Mouse (Mus musculus) liver, embryonic 13.5 days (tissue): ENCODE data around the gene Olfr223. TPM values are rescaled to one million over a fixed set of nuclear protein-coding genes. Genes with fewer than 3 reads are reported as not detected.

ENCODE experiments used
- ATAC-seq: fragments of 200-750 bp; cut with Nextera tagmentation; 2 replicates; pipeline ENCODE4 v1.8.0; 2017; ENCODE audit warnings: low read depth, mild to moderate bottlenecking, moderate number of reproducible peaks, moderate library complexity
- DNase-seq: peaks from one replicate; pipeline ENCODE4 v3.0.0; 2022
- H3K27ac ChIP-seq: fragments of 300-500 bp; sonication (generic); 2 replicates; pipeline ENCODE4 v1.5.1; 2015; ENCODE audit warnings: moderate library complexity, mild to moderate bottlenecking, inconsistent platforms
- H3K27me3 ChIP-seq: fragments of 300-500 bp; sonication (generic); 2 replicates; pipeline ENCODE4 v1.6.1; 2015; ENCODE audit warnings: mild to moderate bottlenecking, inconsistent platforms
- H3K36me3 ChIP-seq: fragments of 300-500 bp; sonication (generic); 2 replicates; pipeline ENCODE4 v1.6.1; 2015; ENCODE audit warnings: mild to moderate bottlenecking, inconsistent platforms
- H3K4me1 ChIP-seq: fragments of 300-500 bp; sonication (generic); replicated peaks from 2 replicates; pipeline ENCODE4 v1.6.1; 2015; ENCODE audit warnings: inconsistent platforms
- H3K4me2 ChIP-seq: fragments of 300-500 bp; sonication (generic); 2 replicates; pipeline ENCODE4 v1.6.1; 2015; ENCODE audit warnings: inconsistent platforms, mild to moderate bottlenecking, moderate library complexity
- H3K4me3 ChIP-seq: fragments of 300-500 bp; sonication (generic); replicated peaks from 2 replicates; pipeline ENCODE4 v1.5.1; 2015; ENCODE audit warnings: mild to moderate bottlenecking, inconsistent platforms
- H3K9ac ChIP-seq: fragments of 300-500 bp; sonication (generic); 2 replicates; pipeline ENCODE4 v1.6.1; 2015; ENCODE audit warnings: mild to moderate bottlenecking, inconsistent platforms
- H3K9me3 ChIP-seq: fragments of 300-500 bp; sonication (generic); replicated peaks from 2 replicates; pipeline ENCODE4 v1.6.1; 2016; ENCODE audit warnings: inconsistent platforms
- WGBS: fragments of 180-500 bp; shearing (Covaris S2); methylation state at CpG from one replicate; pipeline ENCODE4 v1.1.7; 2015; ENCODE audit not compliant: insufficient replicate concordance; 5-methylcytosine and 5-hydroxymethylcytosine counted together
- polyA plus RNA-seq: library from polyadenylated mRNA; unstranded; fragments of >200 nt; fragmentation: Nextera tagmentation; extraction: Ambion mirVana; gene quantifications from 2 replicates; pipeline ENCODE4 v1.2.1, GENCODE M21; 2015

Gene Olfr223
- not detected in 2 replicates for polyA plus RNA-seq

GRCm38 (mm10) chr11:59593189-59593588, at the start of gene Olfr223:
TSS of gene Olfr223 (minus strand) at chr11:59593289.
- Histone ChIP-seq H3K9ac (no peak within 1 kb of the TSS), H3K27me3 (no peaks in the 10 kb centered on the region), H3K4me1 (no peaks in the 10 kb centered on the region), H3K4me2 (no peak within 1 kb of the TSS), H3K27ac (no peak within 1 kb of the TSS), H3K36me3 (no peaks in the 10 kb centered on the region), H3K9me3 (no peaks in the 10 kb centered on the region), H3K4me3 (no peak within 1 kb of the TSS)
- ATAC-seq (no peak), DNase-seq (no peak)
- WGBS: 64% methylated on average over 6 of the region's 6 CpGs

DNA sequence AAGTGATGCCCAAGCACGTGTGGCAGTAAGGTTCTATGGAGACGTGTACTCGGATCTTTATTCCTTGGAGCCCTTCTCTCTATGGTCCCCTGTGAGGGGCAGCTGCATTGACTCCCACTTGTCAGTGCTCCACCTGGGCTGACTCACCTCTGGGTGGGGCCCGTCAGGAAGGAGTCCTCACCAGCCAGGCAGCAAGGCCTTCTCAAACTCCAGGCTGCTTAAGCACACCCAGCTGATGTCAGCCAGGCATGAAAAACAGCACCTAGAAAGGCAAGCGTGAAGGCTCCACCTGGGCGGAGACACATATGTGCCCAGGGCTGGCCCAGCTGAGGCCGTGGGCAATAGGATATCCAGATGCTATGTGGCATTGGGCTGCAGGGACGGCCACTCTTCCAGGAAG, 49.3 kb upstream of the Olfr223 start:
- Histone ChIP-seq H3K4me2 (no peak overlapping the region), H3K9ac (no peak overlapping the region), H3K4me3 (no peak overlapping the region), H3K4me1 (no peaks in the 10 kb centered on the region), H3K27me3 (peaks cover 9% of the 10 kb centered on the region), H3K36me3 (no peaks in the 10 kb centered on the region), H3K27ac (no peak overlapping the region), H3K9me3 (no peaks in the 10 kb centered on the region)
- ATAC-seq (no peak), DNase-seq (no peak)
- WGBS: 69% methylated on average over 8 of the region's 8 CpGs

DNA sequence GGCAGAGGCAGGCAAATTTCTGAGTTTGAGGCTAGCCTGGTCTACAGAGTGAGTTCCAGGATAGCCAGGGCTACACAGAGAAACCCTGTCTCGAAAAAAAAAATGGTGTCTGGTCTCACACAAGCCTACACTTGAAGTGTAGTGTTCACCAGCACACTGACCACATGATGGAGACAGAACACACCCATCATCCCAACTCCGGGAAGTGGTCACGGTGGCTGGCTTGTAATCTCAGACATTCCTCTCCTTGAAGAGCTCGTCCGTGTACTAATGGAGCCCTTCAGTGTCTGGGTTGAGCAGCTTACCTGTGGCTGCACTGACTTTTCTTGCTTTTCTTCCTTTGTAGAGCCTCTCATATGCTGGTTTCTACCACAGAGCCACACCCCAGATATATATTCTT, 48.1 kb upstream of the Olfr223 start:
- Histone ChIP-seq H3K4me1 (peaks cover 5% of the 10 kb centered on the region; the same call in 1 of the 2 replicates), H3K9me3 (no peaks in the 10 kb centered on the region), H3K4me3 (no peak overlapping the region), H3K36me3 (no peaks in the 10 kb centered on the region), H3K27ac (no peak overlapping the region), H3K27me3 (peaks cover 9% of the 10 kb centered on the region), H3K9ac (no peak overlapping the region), H3K4me2 (no peak overlapping the region)
- DNase-seq: no peak
- 51% methylated on average over 5 of the region's 5 CpGs for WGBS
- no peak for ATAC-seq

DNA sequence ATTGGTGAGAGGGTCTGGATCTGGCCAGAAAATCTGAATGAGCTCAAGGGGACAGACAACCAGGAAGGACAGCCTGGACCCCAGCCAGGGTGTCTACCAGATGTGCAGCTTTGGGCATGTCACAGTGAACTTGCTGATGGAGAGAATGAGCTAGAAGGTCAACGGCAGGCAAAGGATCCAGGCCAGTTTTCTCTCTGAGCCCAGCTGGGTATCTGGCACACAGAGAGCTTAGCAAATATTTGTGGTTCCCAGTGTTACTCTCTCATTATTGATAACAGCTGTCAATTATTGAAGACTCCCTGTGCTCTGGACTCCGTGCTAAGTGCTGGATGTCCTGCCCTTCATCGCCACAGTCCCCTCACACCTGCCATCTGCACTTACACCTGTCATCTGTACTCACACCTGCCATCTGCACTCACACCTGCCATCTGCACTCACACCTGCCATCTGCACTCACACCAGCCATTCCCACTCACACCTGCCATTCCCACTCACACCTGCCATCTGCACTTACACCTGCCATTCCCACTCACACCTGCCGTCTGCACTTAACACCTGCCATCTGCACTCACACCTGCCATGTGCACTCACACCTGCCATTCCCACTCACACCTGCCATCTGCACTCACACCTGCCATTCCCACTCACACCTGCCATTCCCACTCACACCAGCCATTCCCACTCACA, 47.0 kb upstream of the Olfr223 start:
- H3K9ac ChIP-seq: no peak overlapping the region
- DNase-seq (no peak), ATAC-seq (no peak)
- no peak overlapping the region for H3K4me2 ChIP-seq
- no peaks in the 10 kb centered on the region for H3K9me3 ChIP-seq
- H3K27ac ChIP-seq: no peak overlapping the region
- H3K36me3 ChIP-seq: no peaks in the 10 kb centered on the region
- no peak overlapping the region for H3K4me3 ChIP-seq
- peaks cover 5% of the 10 kb centered on the region; the same call in 1 of the 2 replicates for H3K4me1 ChIP-seq
- 79% methylated on average over 4 of the region's 4 CpGs for WGBS
- peaks cover 8% of the 10 kb centered on the region for H3K27me3 ChIP-seq

DNA sequence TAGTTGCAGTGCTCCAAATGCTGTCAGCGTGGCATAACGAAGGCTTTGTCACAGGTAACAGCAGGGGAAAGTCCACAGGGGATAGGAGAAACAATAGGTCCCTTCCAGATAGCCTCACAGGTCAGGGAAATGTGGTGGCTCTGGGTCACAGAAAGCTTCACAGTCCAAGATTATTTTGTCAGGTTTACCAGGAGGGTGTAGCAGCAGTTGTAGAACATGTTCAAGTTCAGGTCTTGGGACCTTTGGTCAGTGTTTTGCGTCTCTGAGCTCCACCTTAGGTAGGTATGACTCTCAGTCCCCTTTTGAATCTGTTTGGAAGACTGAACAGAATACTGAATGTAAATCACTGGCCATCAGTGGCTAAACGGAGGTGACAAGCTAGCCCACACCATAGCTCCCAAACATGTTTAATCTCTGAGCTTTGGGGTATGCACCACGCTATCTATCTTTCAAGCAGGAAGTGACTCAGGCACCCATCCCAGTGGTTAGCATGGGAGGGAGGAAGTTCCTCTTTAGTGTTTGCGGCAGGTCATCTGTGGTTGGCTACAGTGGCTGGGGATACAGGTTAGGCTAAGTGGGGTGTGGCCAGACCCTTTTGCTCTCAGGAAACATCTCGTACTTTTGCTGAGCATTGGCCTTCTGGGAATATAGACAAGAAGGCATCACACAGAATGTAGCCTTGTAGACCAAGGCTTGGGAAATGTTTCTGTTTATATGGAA, 43.8 kb upstream of the Olfr223 start:
- H3K27ac ChIP-seq: no peak overlapping the region
- H3K27me3 ChIP-seq: no peaks in the 10 kb centered on the region
- no peak overlapping the region for H3K4me2 ChIP-seq
- no peak overlapping the region for H3K9ac ChIP-seq
- no peak overlapping the region for H3K4me3 ChIP-seq
- DNase-seq: no peak
- no peaks in the 10 kb centered on the region for H3K9me3 ChIP-seq
- no peaks in the 10 kb centered on the region for H3K36me3 ChIP-seq
- ATAC-seq: no peak
- 30% methylated on average over 7 of the region's 7 CpGs for WGBS
- peaks cover 5% of the 10 kb centered on the region; the same call in 1 of the 2 replicates for H3K4me1 ChIP-seq

- H3K4me2 ChIP-seq: no peak overlapping the region
- ATAC-seq (no peak), DNase-seq (no peak)
- H3K36me3 ChIP-seq: no peaks in the 10 kb centered on the region
- H3K4me1 ChIP-seq: peaks cover 5% of the 10 kb centered on the region; the same call in 1 of the 2 replicates
- no peaks in the 10 kb centered on the region for H3K27me3 ChIP-seq
- no peak overlapping the region for H3K4me3 ChIP-seq
- H3K9ac ChIP-seq: no peak overlapping the region
- no peak overlapping the region for H3K27ac ChIP-seq
- WGBS: 59% methylated on average over 12 of the region's 12 CpGs
- no peaks in the 10 kb centered on the region for H3K9me3 ChIP-seq
These were observed 43.0 kb upstream of the Olfr223 start for GRCm38 (mm10) chr11:59635821-59636694.

- H3K9ac ChIP-seq: no peak overlapping the region
- H3K27me3 ChIP-seq: no peaks in the 10 kb centered on the region
- ATAC-seq (no peak), DNase-seq (no peak)
- no peak overlapping the region for H3K27ac ChIP-seq
- no peak overlapping the region for H3K4me2 ChIP-seq
- WGBS: 68% methylated on average over 9 of the region's 9 CpGs
- H3K9me3 ChIP-seq: no peaks in the 10 kb centered on the region
- H3K36me3 ChIP-seq: no peaks in the 10 kb centered on the region
- peaks cover 5% of the 10 kb centered on the region; the same call in 1 of the 2 replicates for H3K4me1 ChIP-seq
- H3K4me3 ChIP-seq: no peak overlapping the region
These were observed 42.2 kb upstream of the Olfr223 start for GRCm38 (mm10) chr11:59635251-59635795.

- no peaks in the 10 kb centered on the region for H3K27me3 ChIP-seq
- WGBS: 63% methylated on average over 7 of the region's 7 CpGs
- no peaks in the 10 kb centered on the region for H3K9me3 ChIP-seq
- H3K4me1 ChIP-seq: peaks cover 5% of the 10 kb centered on the region; the same call in 1 of the 2 replicates
- H3K4me2 ChIP-seq: no peak overlapping the region
- no peak for ATAC-seq
- no peaks in the 10 kb centered on the region for H3K36me3 ChIP-seq
- no peak overlapping the region for H3K9ac ChIP-seq
- no peak overlapping the region for H3K27ac ChIP-seq
- no peak for DNase-seq
- H3K4me3 ChIP-seq: no peak overlapping the region
These were observed 41.0 kb upstream of the Olfr223 start for GRCm38 (mm10) chr11:59634001-59634660.

DNA sequence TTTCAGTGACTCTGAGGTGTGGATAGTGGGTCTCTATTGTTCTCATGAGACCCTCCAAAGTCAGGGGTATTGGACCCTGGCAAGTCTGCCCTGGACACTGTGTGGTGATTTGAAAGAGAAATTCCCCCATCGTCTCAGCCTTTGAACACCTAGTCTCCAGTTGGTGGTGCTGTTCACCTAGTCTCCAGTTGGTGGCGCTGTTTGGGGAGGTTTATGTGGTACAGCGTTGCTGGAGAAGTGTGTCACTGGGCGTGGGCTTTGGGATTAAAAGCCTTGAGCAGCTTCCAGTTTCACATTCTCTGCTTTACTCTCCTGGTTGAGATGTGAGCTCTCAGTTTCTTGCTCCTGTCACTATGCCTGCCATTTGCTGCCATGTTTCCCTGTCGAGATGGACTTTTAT, 39.9 kb upstream of the Olfr223 start:
- ATAC-seq (no peak), DNase-seq (peak; percentile 28)
- Histone ChIP-seq H3K4me2 (no peak overlapping the region), H3K4me3 (no peak overlapping the region), H3K27me3 (no peaks in the 10 kb centered on the region), H3K9me3 (no peaks in the 10 kb centered on the region), H3K9ac (no peak overlapping the region), H3K4me1 (peaks cover 5% of the 10 kb centered on the region; the same call in 1 of the 2 replicates), H3K27ac (no peak overlapping the region), H3K36me3 (no peaks in the 10 kb centered on the region)
- 18% methylated on average over 5 of the region's 5 CpGs for WGBS

- Histone ChIP-seq H3K4me1 (peaks cover 3% of the 10 kb centered on the region; the same call in 1 of the 2 replicates), H3K27me3 (no peaks in the 10 kb centered on the region), H3K4me3 (no peak overlapping the region), H3K36me3 (no peaks in the 10 kb centered on the region), H3K4me2 (no peak overlapping the region), H3K9ac (no peak overlapping the region), H3K9me3 (no peaks in the 10 kb centered on the region), H3K27ac (no peak overlapping the region)
- no peak for DNase-seq
- no peak for ATAC-seq
- 68% methylated on average over 4 of the region's 4 CpGs for WGBS
These were observed 38.9 kb upstream of the Olfr223 start for GRCm38 (mm10) chr11:59631980-59632379.
